ENCODE assay signal across 13 mouse cellular contexts in the genomic region with DNA sequence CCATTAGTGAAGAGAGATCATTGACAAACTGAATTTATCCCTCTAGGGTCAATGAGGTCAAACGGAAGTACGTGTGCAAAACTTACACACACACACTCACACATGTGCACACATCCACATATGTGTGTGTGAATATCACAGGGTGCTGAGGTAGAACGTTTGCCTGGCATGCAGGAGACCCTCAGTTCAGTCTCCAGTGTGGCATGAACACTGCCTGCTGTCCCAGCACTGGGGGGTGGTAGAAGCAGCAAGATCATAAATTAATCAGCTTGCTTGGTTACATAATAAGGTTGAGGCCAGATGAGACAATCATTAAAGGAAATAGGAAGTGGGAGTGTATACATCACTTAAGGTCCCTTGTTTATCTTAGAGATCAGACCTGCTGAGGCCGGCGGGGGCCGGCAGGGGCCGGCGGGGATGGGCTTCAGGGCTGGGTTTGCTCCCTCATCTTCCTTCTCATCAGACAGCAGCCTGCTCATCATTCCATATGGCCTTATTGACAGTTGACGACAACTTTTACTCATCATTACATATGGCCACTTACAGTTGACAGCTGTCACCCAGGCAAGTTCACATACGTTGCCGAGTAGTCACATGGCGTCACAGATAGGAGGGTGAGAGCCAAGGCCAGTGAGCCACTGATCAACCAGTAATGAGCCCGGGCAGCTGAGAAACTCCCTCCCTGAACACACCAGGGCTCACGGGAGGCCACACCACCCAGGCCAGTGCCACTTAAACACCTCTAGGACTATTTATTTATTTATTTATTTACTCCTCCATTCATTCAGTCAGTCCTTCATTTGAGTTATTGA.
DNase-seq lines count a peak whose midpoint lies in the region; ATAC-seq lines count a peak whose summit lies in the region.
"Had no signal": no experiment of that assay in that cellular context is flagged by ENCODE, and none has a peak within 500 bp of the region (broad histone marks: within the 10 kb centered on the region; RNA-seq: fewer than 3 reads in every experiment).

No protein-coding gene starts in this region.

- no peaks in the 10 kb centered on the region for H3K9me3 ChIP-seq in hindbrain, embryonic 10.5 days
- no peaks in the 10 kb centered on the region for H3K9me3 ChIP-seq in hindbrain, embryonic 11.5 days (ENCODE audit: control insufficient read depth, low read length)
- H3K9me3 ChIP-seq in lung, embryonic 16.5 days (ENCODE audit: control insufficient read depth, low read length), result no peaks in the 10 kb centered on the region
- no peaks in the 10 kb centered on the region for H3K9me3 ChIP-seq in hindbrain, embryonic 14.5 days (ENCODE audit: control insufficient read depth, low read length)
- H3K9me3 ChIP-seq: hindbrain, embryonic 15.5 days; liver, embryonic 15.5 days had no signal

- H3K9ac ChIP-seq in hindbrain, embryonic 11.5 days (ENCODE audit: low read depth, low read length), result no peak overlapping the region
- H3K9ac ChIP-seq in lung, embryonic 16.5 days (ENCODE audit: low read length), result no peak overlapping the region
- H3K9ac ChIP-seq in hindbrain, embryonic 14.5 days, result no peak overlapping the region
- H3K9ac ChIP-seq: heart, embryonic 12.5 days; hindbrain, embryonic 15.5 days; liver, embryonic 15.5 days had no signal

- 75% methylated on average over 14 of the region's 14 CpGs for WGBS in hindbrain, embryonic 10.5 days
- WGBS in hindbrain, embryonic 11.5 days, result 69% methylated on average over 14 of the region's 14 CpGs
- WGBS in lung, embryonic 16.5 days, result 42% methylated on average over 14 of the region's 14 CpGs
- 68% methylated on average over 14 of the region's 14 CpGs for WGBS in hindbrain, embryonic 14.5 days

- no peaks in the 10 kb centered on the region for H3K36me3 ChIP-seq in hindbrain, embryonic 10.5 days
- no peaks in the 10 kb centered on the region for H3K36me3 ChIP-seq in hindbrain, embryonic 11.5 days (ENCODE audit: control insufficient read depth, insufficient read depth, low read length)
- no peaks in the 10 kb centered on the region for H3K36me3 ChIP-seq in lung, embryonic 16.5 days (ENCODE audit: control insufficient read depth, insufficient read depth, low read length)
- H3K36me3 ChIP-seq in hindbrain, embryonic 14.5 days (replicated peaks; ENCODE audit: control insufficient read depth, insufficient read depth), result no peaks in the 10 kb centered on the region
- H3K36me3 ChIP-seq: heart, embryonic 12.5 days; hindbrain, embryonic 15.5 days; liver, embryonic 15.5 days had no signal

- H3K4me3 ChIP-seq in hindbrain, embryonic 10.5 days, result no peak overlapping the region
- no peak overlapping the region for H3K4me3 ChIP-seq in hindbrain, embryonic 11.5 days (ENCODE audit: low read depth, low read length)
- no peak overlapping the region for H3K4me3 ChIP-seq in lung, embryonic 16.5 days (ENCODE audit: low read length)
- H3K4me3 ChIP-seq in hindbrain, embryonic 14.5 days (replicated peaks; ENCODE audit: low read length), result no peak overlapping the region
- H3K4me3 ChIP-seq: heart, embryonic 12.5 days; hindbrain, embryonic 15.5 days; liver, embryonic 15.5 days had no signal

- H3K4me2 ChIP-seq in hindbrain, embryonic 11.5 days (replicated peaks; ENCODE audit: low read depth, low read length), result no peak overlapping the region
- H3K4me2 ChIP-seq in lung, embryonic 16.5 days (ENCODE audit: low read depth, low read length), result no peak overlapping the region
- H3K4me2 ChIP-seq in hindbrain, embryonic 14.5 days (replicated peaks), result no peak overlapping the region
- H3K4me2 ChIP-seq: heart, embryonic 12.5 days; hindbrain, embryonic 15.5 days; liver, embryonic 15.5 days had no signal

- DNase-seq in hindbrain, embryonic 10.5 days (ENCODE audit: low spot score), result no peak
- DNase-seq in hindbrain, embryonic 11.5 days (ENCODE audit: low spot score), result no peak
- no peak for DNase-seq in lung, adult 18-20 months
- no peak for DNase-seq in hindbrain, embryonic 14.5 days (ENCODE audit: low spot score)
- peak; percentile 21 for DNase-seq in mesoderm, embryonic 11.5 days (ENCODE audit: low read depth, low spot score)
- no peak for DNase-seq in cerebellum, adult 11 months
- DNase-seq: cerebellum, adult 8-10 months; gastrocnemius, postnatal 10 days; right cerebral cortex, adult 18-20 months had no signal

- no peak for ATAC-seq in hindbrain, embryonic 11.5 days (ENCODE audit: low FRiP score)
- ATAC-seq in lung, embryonic 16.5 days (ENCODE audit: low read depth), result peak; percentile 59
- ATAC-seq in hindbrain, embryonic 14.5 days (ENCODE audit: low FRiP score), result peak; percentile 51; the same call in 1 of the 2 replicates

- peaks cover 6% of the 10 kb centered on the region; the same call in 1 of the 2 replicates for H3K4me1 ChIP-seq in hindbrain, embryonic 10.5 days (replicated peaks)
- no peaks in the 10 kb centered on the region for H3K4me1 ChIP-seq in hindbrain, embryonic 11.5 days (replicated peaks; ENCODE audit: control insufficient read depth, insufficient read depth, low read length)
- no peaks in the 10 kb centered on the region for H3K4me1 ChIP-seq in lung, embryonic 16.5 days (replicated peaks; ENCODE audit: control insufficient read depth, insufficient read depth, low read length)
- no peaks in the 10 kb centered on the region for H3K4me1 ChIP-seq in hindbrain, embryonic 14.5 days (replicated peaks; ENCODE audit: control insufficient read depth, insufficient read depth, low read length)
- H3K4me1 ChIP-seq: liver, embryonic 15.5 days had no signal

- H3K27me3 ChIP-seq in hindbrain, embryonic 10.5 days (ENCODE audit: insufficient read depth, poor library complexity, severe bottlenecking), result no peaks in the 10 kb centered on the region
- no peaks in the 10 kb centered on the region for H3K27me3 ChIP-seq in hindbrain, embryonic 11.5 days (ENCODE audit: control insufficient read depth, insufficient read depth, low read length)
- H3K27me3 ChIP-seq in lung, embryonic 16.5 days (ENCODE audit: control insufficient read depth, insufficient read depth, low read depth, low read length), result no peaks in the 10 kb centered on the region
- H3K27me3 ChIP-seq in hindbrain, embryonic 14.5 days (ENCODE audit: control insufficient read depth, insufficient read depth, low read length), result no peaks in the 10 kb centered on the region
- H3K27me3 ChIP-seq: heart, embryonic 12.5 days; hindbrain, embryonic 15.5 days; liver, embryonic 15.5 days had no signal

- H3K27ac ChIP-seq in hindbrain, embryonic 10.5 days, result peak overlapping the region; percentile 50; the same call in 1 of the 2 replicates
- H3K27ac ChIP-seq in hindbrain, embryonic 11.5 days (ENCODE audit: low read depth, low read length), result no peak overlapping the region
- H3K27ac ChIP-seq in lung, embryonic 16.5 days (ENCODE audit: low read length), result no peak overlapping the region
- no peak overlapping the region for H3K27ac ChIP-seq in hindbrain, embryonic 14.5 days
- H3K27ac ChIP-seq: hindbrain, embryonic 15.5 days; liver, embryonic 15.5 days had no signal
